Mouse (Mus musculus): ENCODE data around the gene Diexf.

GRCm38 (mm10) chr1:193089211-193089610, 40.9 kb downstream of the Diexf start:
- TF ChIP-seq CTCF (IDR thresholded peaks at IDR 0.05; ENCODE audit: low read depth) (no peak), EP300 (IDR thresholded peaks at IDR 0.05; ENCODE audit: low read depth) (no peak)

Measured in liver, postnatal 0 days (tissue).